Mouse (Mus musculus): ENCODE results near the gene Arl10.

DNA sequence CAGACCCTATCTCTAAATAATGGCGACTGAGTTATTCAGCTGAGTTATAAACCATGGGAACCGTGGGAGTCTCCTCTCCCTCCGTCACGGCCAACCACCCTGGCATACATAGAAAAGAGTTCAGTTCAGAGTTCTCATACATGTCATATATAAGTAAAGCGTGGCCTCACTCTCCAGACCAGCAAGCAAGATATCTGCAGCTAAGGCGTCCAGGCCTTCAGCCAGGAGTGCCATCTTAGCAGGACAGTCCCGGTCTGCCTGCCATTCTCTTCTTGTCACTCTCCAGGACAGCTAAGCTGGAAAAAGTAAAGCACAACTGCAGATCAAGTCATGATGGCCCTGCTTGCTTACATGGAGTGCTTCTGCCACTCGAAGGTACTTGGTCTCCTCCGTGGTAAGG lies 18.6 kb upstream of the Arl10 start:
- TF ChIP-seq GATA1 (IDR thresholded peaks at IDR 0.05; ENCODE audit: borderline replicate concordance, low read length), result no peak
- no peak for TF ChIP-seq FLI1 (IDR thresholded peaks at IDR 0.05; ENCODE audit: low read length)

Data from megakaryocyte, embryonic 14.5 days (primary cell).